Mouse (Mus musculus): ENCODE results near the gene Notch2. TPM values are rescaled to one million over a fixed set of nuclear protein-coding genes. Genes with fewer than 3 reads are reported as not detected.

The Notch2 gene
- total and polyA plus RNA-seq, 3 experiments, result 3.3 to 11.3 (median 11.1) TPM

- dilution Hi-C loops (cut with MboI; ENCODE audit: extremely low pct_ligation_motif_present, extremely low pct_unique_long_range_greater_than_20kb, low sequenced_read_pairs), result no loop called here
- H3K36me3 ChIP-seq (replicated peaks in 1 of 2; ENCODE audit: control insufficient read depth in 1 of 2, insufficient read depth in 1 of 2, low read length in 1 of 2), result peaks cover 0 to 47% of the 10 kb centered on the region in 2 experiments
- TF ChIP-seq MAX (IDR thresholded peaks at IDR 0.05; ENCODE audit: low read length), result no peak
- TF ChIP-seq UBTF (IDR thresholded peaks at IDR 0.05; ENCODE audit: low read depth, low read length), result no peak
- TF ChIP-seq TCF12 (IDR thresholded peaks at IDR 0.05; ENCODE audit: low read depth, low read length), result no peak
- TF ChIP-seq USF2 (conservative IDR thresholded peaks at IDR 0.05; ENCODE audit: low read depth, low read length), result no peak
- TF ChIP-seq BHLHE40 (IDR thresholded peaks at IDR 0.05; ENCODE audit: low read depth, low read length), result no peak
- TF ChIP-seq MYC (IDR thresholded peaks at IDR 0.05; ENCODE audit: low read depth, low read length), result no peak
- H3K79me2 ChIP-seq (replicated peaks; ENCODE audit: control insufficient read depth, extremely low read depth, insufficient read depth, poor library complexity, severe bottlenecking), result no peaks in the 10 kb centered on the region
- H3K4me1 ChIP-seq (ENCODE audit: control insufficient read depth in 1 of 2, insufficient read depth in 2 of 2), result peaks cover 8 to 36% of the 10 kb centered on the region in 2 experiments
- no peak overlapping the region for H3K4me2 ChIP-seq (ENCODE audit: insufficient read depth, low read depth, poor library complexity, severe bottlenecking)
- H3K9ac ChIP-seq (ENCODE audit: insufficient read depth, low read depth), result no peak overlapping the region
- no peaks in the 10 kb centered on the region for H3K27me3 ChIP-seq (replicated peaks)
- no peak overlapping the region for H3K4me3 ChIP-seq (replicated peaks in 1 of 3; ENCODE audit: low read depth in 2 of 3, low read length in 2 of 3, poor library complexity in 1 of 3)
- H3K9me3 ChIP-seq (replicated peaks; ENCODE audit: low read length), result no peaks in the 10 kb centered on the region
- DNase-seq (ENCODE audit: extremely low read depth), result no peak
- H3K27ac ChIP-seq (ENCODE audit: insufficient read depth, low read depth), result no peak overlapping the region
- in situ Hi-C loops (cut with MboI; ENCODE audit: low pct_ligation_motif_present, low pct_unique_long_range_greater_than_20kb, low sequenced_read_pairs), result no loop called here
These were observed 41.1 kb downstream of the Notch2 start for GRCm38 (mm10) chr3:98054334-98055007.

GRCm38 (mm10) chr3:98055008-98055345 lies 41.6 kb downstream of the Notch2 start:
- Histone ChIP-seq H3K27me3 (replicated peaks) (no peaks in the 10 kb centered on the region), H3K36me3 (replicated peaks in 1 of 2; ENCODE audit: control insufficient read depth in 1 of 2, insufficient read depth in 1 of 2, low read length in 1 of 2) (peaks cover 0 to 47% of the 10 kb centered on the region in 2 experiments), H3K79me2 (replicated peaks; ENCODE audit: control insufficient read depth, extremely low read depth, insufficient read depth, poor library complexity, severe bottlenecking) (no peaks in the 10 kb centered on the region), H3K4me1 (ENCODE audit: control insufficient read depth in 1 of 2, insufficient read depth in 2 of 2) (peaks cover 8 to 33% of the 10 kb centered on the region in 2 experiments), H3K9ac (ENCODE audit: insufficient read depth, low read depth) (no peak overlapping the region), H3K27ac (ENCODE audit: insufficient read depth, low read depth) (no peak overlapping the region), H3K4me3 (replicated peaks in 1 of 3; ENCODE audit: low read depth in 2 of 3, low read length in 2 of 3, poor library complexity in 1 of 3) (no peak overlapping the region), H3K4me2 (ENCODE audit: insufficient read depth, low read depth, poor library complexity, severe bottlenecking) (no peak overlapping the region), H3K9me3 (replicated peaks; ENCODE audit: low read length) (no peaks in the 10 kb centered on the region)
- in situ Hi-C loops (cut with MboI; ENCODE audit: low pct_ligation_motif_present, low pct_unique_long_range_greater_than_20kb, low sequenced_read_pairs) (no loop called here), dilution Hi-C loops (cut with MboI; ENCODE audit: extremely low pct_ligation_motif_present, extremely low pct_unique_long_range_greater_than_20kb, low sequenced_read_pairs) (no loop called here)
- DNase-seq (ENCODE audit: extremely low read depth), result no peak
- TF ChIP-seq JUND (conservative IDR thresholded peaks at IDR 0.05; ENCODE audit: low read depth, low read length), result no peak
- no peak for TF ChIP-seq POLR2AphosphoS2 (IDR thresholded peaks at IDR 0.05; ENCODE audit: low read depth, low read length)
- no peak for TF ChIP-seq ZNF384 (IDR thresholded peaks at IDR 0.05; ENCODE audit: low read depth, low read length)
- no peak for TF ChIP-seq USF1 (IDR thresholded peaks at IDR 0.05; ENCODE audit: low read depth, low read length)
- TF ChIP-seq SMC3 (IDR thresholded peaks at IDR 0.05; ENCODE audit: low read depth, low read length), result no peak
- no peak for TF ChIP-seq GABPA (IDR thresholded peaks at IDR 0.05; ENCODE audit: insufficient replicate concordance, low read depth, low read length)
- no peak for TF ChIP-seq ELF1 (IDR thresholded peaks at IDR 0.05; ENCODE audit: low read depth, low read length)
- TF ChIP-seq MXI1 (IDR thresholded peaks at IDR 0.05; ENCODE audit: low read depth, low read length), result no peak
- TF ChIP-seq IRF4 (IDR thresholded peaks at IDR 0.05; ENCODE audit: low read depth, low read length), result no peak
- TF ChIP-seq PAX5 (IDR thresholded peaks at IDR 0.05; ENCODE audit: low read length), result no peak
- TF ChIP-seq MAZ (IDR thresholded peaks at IDR 0.05; ENCODE audit: low read depth, low read length), result no peak
- TF ChIP-seq POLR2A (IDR thresholded peaks at IDR 0.05; ENCODE audit: low read depth, low read length), result no peak
- no peak for TF ChIP-seq USF2 (conservative IDR thresholded peaks at IDR 0.05; ENCODE audit: low read depth, low read length)
- no peak for TF ChIP-seq MYC (IDR thresholded peaks at IDR 0.05; ENCODE audit: low read depth, low read length)
- TF ChIP-seq ZMIZ1 (IDR thresholded peaks at IDR 0.05; ENCODE audit: low read depth, low read length), result no peak
- TF ChIP-seq ZC3H11A (IDR thresholded peaks at IDR 0.05; ENCODE audit: low read depth, low read length), result no peak
- TF ChIP-seq RCOR1 (conservative IDR thresholded peaks at IDR 0.05; ENCODE audit: low read depth, low read length), result no peak

Measured in CH12.LX (cell line).